Mouse (Mus musculus) thymus, postnatal 10 days (tissue): ENCODE results near the gene Slc35f5.
A peak's percentile ranks its signal among the peaks of the same experiment; 100 is the strongest.
"Not testable (repeated sequence)": the region's sequence is repeated elsewhere in the genome, so short reads cannot be mapped to it uniquely, and the experiment has no call there.

Source experiments
- DNase-seq, 2 experiments: peaks; one replicate each; pipeline ENCODE4 v3.0.0; 2021; ENCODE audit warnings: low spot score in 2 of 2

Slc35f5 gene

DNA sequence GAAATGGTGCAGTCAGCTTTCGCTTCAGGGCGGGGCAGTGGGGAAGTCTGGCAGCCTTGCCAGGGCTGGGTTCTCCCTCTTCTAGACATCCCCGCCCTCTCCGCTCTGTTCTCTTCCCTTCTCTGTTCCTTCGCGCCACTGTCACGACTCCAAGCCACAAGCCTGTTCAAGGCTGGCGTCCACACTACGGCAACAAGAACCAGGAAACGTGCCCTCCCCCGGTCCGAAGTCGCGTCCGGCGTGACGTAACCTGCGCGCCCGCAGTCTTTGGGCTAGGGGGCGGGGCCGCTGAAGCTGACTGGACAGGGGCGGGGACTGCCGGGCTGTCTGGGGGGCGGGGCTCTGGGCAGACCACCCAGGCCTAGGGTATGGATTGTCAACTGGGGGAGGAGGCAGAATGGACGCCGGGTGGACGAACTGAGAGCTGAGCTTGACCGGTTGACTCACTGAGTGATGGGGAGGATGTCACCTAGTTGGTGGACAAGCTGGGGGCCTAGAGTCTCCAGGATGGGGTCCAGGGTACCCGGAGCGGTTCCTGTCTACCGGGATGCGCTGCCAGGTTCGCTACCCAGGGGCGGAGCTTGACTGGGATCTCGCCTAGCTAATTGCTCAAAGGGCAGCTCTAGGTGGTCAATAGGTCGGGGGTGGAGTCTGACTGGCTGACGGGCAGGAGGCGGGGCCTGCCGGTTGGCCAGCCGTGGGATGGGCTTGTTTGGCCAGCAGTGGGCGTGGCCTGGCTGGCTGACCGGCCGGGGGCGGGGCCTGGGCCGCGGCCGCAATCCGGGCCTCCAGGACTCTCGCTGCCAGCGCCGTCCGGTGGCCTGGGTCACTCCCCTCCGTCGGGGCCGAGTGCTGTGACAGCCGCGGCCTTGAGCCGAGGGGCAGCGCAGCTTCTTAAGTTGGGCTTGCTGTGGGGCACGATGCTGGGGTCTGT, at the start of gene Slc35f5:
TSS of gene Slc35f5 (plus strand) at position 337 of the 934 bp plus-strand sequence.
- peak; percentile 47 to 50 for DNase-seq

DNA sequence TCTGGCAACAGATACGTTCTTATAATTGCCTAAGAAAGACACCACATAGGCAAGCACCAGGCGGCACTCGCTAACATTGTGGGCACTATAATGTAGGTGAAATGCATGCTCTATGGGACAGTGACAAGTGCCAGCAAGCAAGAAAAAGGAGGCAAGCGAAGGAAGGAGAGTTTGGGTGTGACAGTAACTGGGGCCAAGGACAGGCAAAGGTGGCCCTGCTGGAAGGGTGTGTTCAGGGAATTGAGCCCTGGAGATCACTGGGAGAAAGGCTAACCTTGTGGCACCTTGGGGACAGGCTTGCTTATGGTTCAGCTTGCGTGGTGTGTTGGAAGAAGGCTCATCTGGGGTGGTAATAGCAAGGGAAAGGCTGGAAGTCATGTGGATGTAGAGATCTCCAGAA, 45.7 kb upstream of the Slc35f5 start:
- no peak for DNase-seq

DNA sequence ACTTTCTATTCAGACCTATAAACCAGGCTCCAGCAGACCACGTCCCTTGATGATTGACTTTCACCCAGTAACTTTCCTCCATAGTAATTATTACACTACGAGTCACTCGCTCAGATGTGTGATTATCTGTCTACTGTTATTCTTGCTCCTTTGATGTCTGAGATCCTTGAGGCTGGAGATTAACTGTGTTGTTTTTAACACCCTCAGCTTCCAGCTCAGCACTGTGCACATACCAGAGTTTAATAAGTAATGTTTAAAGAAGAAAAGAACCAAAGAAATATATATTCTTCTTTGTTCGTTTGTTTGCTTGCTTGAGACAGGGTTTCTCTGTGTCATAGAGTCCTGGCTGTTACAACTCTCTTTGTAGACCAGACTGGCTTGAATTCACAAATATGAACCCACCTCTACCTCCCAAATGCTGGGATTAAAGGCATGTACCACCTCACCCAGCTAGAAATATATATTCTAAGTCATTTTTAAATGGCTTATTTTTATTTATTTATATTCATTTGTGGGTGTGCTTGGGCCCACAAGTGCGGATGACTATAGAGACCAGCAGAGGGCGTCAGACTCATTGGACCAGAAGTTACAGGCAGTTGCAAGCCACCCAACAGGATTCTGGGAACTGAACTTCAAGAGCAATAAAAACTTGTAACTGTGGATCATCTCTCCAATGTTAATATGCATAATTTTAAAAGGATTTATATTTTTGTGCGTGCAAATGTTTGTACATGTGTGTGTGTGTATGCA, 43.3 kb upstream of the Slc35f5 start:
- DNase-seq = no peak

DNA sequence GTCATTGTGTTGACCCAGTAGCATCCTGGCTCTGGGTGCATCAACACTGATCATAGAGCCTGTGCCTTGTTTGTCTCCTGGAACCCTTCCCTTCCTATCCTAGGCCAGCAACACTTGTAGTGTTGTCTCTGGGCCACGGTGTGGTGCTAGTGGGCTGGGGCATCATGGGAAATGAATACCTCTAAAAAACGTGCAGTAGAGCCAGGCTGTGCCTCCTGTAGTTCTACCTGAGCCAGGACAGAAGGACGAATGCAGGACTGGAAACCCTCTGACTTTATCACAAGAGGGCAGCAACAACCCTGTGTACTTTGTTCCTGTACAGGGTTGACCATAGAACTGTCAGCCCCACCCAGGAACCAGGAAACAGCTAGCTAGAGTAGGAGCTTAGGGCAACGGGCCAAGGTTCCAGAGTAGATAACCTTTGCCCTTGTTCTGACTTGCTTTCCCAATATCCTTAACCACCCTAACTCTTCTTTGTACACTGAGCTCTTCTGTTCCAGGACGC, 41.2 kb upstream of the Slc35f5 start:
- DNase-seq = no peak

DNA sequence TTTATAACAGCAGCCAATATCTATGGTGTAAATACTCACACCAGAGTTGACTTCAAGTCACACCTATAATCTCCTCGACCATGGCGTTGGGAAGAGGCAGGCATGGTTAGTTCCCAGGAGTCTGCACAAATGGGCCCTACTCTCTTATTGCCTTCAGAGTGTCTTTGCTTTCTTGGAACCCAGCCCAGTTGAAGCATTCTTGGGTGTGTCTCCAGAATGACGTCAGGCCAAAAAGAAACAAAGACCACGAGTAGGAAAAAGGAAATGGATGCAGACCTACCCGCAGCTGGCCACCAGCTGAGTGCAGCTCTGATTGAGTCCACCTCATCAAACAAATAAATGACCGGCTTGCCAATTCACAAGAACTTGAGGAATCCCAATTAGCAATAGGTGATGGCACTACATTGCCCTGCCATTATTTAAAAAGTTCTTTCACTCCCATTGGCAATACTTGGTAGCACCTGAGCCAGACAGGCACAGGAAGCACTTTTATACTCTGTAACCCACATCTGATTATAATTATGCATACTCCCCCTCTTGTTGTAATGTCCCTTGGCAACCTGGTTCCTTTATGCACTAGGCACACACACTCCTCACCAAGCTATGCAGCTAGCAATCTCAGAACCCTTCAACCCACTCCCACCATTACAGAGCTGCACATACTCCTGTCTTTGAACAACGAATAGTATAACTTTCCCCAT, 34.3 kb upstream of the Slc35f5 start:
- no peak for DNase-seq

DNA sequence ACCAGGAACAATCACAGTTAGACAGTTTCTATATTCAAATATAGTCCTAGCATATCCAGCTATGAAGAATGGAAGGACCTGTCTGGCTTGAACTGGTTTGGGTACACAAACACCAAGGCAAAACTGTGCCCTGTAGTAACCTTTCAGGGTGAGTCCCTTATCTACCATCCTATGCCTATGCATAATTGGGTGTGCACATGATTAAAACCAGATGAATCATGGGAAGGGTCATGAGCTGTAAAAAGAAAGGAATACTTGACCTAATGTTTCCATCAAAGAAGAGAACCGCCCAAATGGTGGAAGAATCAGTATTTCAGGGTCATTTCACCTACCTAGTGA, 33.8 kb upstream of the Slc35f5 start:
- DNase-seq = no peak

DNA sequence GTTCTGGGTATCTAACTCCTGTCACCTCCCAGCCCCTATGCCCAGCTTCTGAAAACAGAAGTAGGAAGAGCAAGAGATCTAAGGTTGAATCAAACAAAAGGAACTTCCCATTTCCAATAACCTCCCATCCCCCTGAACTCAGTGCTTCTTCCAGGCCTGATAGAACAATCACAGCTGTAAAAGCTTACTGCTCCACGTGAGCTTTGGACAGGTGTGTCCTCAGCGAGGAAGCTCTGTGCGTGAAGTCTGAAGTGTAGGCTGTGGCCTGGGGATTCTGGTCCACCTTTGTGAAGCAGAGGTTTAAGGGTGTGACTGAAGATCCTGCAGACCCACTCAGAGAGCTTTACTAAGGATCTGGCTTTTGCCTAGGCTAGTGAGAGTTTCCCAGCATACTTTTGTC, 33.0 kb upstream of the Slc35f5 start:
- DNase-seq = no peak

DNA sequence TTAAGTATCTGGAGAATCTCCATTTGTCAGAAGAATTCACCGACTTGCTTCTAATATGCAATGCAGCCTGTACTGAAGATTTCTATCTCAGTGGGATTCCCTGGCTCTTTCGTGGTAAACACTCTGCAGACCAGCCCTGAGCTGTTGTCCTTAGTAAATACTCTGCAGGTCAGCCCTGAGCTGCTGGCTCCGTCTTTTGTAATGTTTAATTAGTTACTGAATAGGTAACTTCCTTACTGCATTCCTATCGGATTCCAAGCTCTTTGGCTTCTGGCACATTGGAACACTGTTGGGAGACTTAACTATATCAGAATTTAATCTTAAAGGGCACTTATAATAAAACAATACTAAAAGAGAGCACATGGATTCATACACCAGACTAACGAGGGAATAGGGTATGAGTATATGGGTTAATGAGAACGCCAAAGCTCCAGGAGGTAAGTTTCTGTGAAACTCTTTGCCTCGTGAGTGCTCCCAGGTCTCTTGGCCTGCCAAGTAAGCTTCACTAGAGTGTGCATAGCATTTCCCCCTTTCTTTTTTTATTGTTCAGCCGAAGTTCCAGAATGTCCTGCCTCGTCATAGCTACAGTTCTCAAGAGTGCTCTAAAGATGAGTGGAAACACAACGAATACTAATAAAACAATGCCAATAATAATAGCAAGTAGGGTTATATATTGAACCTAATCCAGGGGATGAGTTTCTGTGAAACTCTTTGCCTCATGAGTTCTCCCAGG, 27.0 kb upstream of the Slc35f5 start:
- not testable (repeated sequence) for DNase-seq

DNA sequence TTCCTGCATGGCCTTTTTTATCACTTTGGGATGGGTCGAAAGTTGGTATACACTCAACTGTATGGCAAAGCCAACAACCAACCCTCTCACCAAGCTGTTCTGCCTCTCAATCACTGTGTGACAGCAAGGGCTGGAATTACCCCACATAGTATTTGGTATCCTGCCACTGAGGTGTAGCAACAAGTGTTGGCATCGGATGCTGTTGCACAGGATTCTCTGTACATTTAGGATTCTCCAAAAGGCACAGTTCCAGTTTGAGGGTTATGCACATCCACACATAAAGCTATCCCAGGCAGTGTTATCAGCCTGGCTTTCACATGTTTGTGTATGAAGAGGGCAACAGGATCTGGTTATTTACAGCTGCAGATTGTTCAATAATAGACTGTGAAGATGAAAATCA, 23.3 kb upstream of the Slc35f5 start:
- DNase-seq = no peak

DNA sequence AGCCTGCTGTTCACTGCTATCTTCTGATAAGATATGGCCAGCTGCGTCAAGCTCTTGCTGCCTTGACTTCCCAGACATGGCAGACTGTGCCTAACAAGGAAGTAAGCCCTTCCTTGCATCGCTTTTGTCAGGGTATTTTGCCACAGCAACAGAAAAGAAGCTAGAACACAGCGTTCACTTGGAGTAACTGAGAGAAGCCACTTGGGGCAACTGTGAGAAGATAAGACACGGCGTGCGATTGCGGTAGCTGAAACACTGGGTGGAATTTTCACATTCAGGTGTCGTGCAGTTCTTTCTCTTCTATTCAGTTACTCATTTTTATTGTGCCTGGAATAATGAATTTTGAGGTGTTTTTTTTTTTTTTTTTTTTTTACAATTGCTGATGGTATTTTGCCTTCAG, 22.6 kb upstream of the Slc35f5 start:
- no peak for DNase-seq

DNA sequence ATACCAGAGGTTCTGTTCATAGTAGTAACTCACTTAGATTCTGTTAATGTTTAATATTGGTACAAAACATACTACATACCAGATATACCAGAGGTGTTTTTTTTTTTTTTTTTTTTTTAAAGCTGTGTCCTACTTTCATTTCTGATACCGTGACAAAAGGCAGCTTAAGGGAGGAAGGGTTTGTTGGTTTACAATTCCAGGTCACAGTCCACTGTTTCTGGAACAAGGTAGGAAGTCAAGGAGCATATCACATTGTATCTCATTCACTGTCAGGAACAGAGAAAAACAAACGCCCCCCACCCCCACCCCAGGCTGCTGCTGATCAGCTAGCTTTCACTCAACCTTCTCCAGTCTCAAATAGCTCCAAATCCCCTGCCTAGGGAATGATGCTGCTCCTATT, 21.1 kb upstream of the Slc35f5 start:
- DNase-seq = no peak

DNA sequence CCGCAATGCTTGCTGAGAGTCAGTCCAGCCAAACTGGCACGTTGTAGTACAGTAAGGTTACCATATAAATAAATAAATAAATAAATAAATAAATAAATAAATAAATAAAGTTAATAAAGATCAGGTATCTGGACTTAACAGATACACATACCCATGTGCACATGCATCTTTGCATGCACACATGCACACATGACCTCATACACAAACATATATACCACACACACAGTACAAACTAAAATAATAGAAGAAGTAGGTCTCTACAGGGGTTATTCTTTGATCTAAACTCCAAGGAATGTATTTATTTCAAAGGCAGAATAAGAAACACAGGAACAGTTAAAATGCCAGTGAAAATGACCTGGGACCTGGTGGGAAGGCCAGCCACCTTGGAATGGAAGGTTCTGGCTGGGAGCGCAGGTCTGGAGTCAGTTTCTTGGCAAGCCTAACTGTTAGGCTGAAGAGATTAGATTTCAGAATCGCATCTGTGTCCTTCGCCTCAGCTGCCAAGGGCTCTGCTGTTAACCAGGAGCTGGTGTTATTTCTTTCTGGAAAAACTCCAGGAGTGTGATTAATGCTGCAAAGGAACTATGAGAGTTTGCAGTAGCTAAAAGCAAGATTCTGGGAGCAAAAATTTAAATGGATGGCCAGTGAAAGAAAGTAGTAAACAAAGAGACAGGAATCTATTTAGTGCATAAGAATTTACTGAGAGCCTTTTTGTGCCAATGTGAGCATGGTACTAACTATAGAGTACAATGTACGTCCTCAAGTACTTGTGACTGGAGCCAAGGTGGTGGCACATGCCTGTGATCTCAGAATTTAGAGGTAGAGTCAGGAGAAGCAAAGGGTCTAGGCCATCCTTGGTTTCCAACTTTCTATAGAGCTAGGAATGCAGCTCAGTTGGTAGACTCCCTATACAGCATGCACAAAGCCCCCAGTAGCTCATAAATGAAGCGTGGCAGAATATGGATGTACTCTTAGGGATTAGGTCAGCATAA, 18.1 kb upstream of the Slc35f5 start:
- DNase-seq = no peak

DNA sequence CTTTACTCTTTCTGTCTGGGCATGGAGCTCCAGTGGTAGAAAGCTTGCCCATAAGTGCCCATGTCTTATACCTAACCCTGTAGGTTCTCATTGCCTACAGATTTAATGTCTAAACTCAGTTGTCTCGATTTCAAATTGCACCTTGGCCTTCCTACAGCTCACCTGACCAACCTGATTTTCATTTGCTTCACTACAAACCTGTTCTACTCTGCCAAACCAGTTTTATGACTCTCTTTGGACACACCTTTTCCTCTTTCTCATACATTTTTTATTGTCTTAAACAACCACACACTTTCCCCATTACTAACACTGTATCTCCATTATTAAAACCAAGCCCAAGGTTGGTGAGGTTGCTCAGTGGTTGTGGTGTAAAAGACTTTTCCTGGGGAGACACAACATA, 10.5 kb upstream of the Slc35f5 start:
- DNase-seq = no peak

DNA sequence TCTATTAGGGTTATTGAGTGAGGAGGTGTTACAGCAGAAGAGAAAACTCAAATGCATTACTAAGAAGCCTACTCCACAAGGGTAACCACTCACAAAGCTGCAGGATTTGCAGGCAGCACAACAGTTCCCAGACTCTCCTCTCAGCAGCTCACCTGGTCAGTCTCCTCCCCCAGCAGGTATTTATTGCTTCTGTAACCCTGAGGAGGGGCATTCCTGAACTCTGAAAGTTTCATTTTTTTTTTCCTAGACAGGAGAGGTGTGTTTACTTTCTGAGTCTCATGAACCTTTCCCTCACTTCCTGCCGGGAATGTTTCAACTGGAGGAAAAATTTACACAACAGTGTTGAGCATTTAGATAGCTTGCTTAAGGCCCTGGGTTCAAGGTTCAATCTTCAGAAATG, 10.0 kb upstream of the Slc35f5 start:
- no peak for DNase-seq

DNA sequence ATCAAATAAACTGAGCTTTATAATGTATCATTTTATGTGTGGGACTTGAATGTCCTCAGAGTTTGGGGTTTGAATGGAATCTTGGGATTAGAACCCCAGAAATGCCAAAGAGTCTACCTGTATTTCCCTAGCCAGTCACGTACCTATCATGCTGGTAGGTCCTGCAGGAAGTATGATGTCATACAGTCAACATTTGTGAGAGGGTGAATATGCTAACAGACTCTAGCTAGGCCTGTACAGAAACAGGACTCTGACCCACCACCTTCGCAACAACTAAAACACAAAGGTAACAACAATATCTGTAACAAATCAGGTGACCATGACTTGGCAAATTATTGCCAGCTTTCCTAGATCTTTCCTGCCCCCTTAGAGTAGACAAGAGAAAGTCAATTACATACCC, 8.8 kb upstream of the Slc35f5 start:
- no peak for DNase-seq

DNA sequence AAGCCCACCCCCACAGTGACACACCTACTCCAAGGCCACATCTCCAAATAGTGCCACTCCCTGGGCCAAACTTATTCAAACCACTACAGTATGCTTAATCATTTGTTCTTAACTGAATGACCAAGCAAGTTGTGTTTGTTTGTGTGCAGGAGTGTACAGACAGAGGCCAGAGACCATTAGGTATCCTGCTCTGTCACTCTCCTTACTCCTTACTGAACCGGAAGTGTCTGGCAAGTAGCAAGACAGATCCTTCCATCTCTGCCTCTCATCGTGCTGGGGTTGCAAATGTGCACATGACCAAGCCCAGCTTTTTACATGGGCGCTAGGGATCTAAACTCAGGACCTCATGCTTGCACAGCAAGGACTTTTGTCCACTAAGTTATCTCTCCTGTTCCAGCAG, 1.1 kb upstream of the Slc35f5 start:
- no peak for DNase-seq

DNA sequence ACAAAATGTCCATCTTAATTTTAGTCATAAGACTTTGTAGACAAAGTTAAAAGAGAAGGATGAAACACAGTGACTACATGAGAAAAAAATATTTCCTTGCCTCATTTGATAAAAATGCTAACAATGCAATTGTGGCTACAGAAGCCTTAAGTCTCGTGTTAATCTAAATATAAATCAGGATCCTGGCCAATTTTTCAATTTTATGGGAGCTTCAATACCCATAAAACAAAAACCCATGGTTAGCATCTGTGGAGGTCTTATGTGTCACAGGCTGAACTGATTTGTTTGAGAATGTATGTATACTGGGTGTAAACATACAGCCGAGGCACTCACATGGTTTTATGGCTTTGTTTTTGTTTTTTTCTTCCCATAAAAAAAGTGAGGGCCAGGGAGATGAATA, 674 bp upstream of the Slc35f5 start:
- DNase-seq = no peak

DNA sequence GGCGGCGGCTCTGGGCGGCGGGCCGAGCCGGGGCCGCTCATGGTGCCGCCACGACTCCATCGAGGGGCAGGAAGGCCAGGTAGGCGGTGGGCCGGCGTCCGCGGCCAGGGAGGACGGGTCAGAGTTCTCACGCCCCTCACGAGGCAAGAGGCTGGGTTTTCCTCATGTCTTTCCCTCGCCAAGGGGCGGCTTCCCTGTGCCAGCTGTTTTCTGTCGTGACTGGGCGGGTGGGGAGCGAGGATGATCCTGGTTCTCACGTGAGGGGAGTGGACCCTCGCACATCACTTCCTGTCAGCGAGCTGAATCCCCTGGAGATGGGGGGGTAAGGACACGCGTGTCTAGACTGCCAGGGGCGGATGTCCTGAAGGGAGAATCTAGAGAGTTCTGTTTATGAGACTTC, 811 bp downstream of the Slc35f5 start:
- DNase-seq = no peak

DNA sequence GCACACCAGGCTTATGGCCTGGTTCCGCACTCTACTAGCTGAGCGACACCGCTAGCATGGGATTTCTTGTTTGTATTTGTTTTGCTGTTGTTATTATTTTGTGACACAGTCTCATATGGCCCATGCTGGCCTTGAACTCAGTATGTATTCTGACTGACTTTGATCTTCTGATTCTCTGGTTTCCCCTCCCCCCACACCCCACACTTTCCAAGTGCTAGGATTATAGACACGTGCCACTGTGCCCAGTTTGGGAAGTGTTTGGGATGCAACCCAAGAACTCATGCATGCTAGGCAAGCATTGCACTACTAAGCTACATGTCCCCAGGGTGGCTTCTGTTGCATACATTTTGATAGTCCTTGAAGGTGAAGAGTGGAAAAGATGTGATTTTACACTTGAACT, 1.4 kb downstream of the Slc35f5 start:
- no peak for DNase-seq

DNA sequence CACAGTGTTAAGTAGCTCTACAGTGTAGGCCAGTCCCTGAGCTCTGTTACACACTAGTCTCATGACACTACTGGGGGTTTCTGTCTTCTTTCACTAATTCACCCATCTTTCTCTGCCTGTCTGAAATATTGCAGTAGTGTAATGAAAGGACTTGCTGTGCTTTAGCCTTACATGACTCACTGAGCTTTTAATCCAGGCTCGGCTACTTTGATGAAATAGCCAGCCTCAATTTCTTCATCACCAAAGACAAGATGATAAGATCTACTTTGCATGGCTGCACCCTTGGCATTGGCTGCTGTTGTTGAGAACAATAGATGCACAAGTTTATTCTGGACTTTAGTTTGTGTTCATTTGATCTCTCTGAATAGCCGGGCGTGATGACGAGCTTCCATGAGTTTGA, 7.7 kb downstream of the Slc35f5 start:
- no peak for DNase-seq
